Mouse (Mus musculus): ENCODE measurements around the gene Rhoc. TPM values are rescaled to one million over a fixed set of nuclear protein-coding genes. Genes with fewer than 3 reads are reported as not detected.

Gene Rhoc
- polyA plus RNA-seq, 1 experiment from 2014 or later: 183 TPM

- H3K9me3 ChIP-seq (ENCODE audit: control insufficient read depth, low read length): no peaks in the 10 kb centered on the region
- peaks cover 80% of the 10 kb centered on the region for H3K27me3 ChIP-seq (replicated peaks; ENCODE audit: control insufficient read depth, insufficient read depth, low read length)
- peak within 1 kb of the TSS; percentile 61 for H3K9ac ChIP-seq (ENCODE audit: low read depth, low read length)
- peak within 1 kb of the TSS; percentile 52 for H3K4me3 ChIP-seq (ENCODE audit: low read depth, low read length)
- H3K36me3 ChIP-seq (ENCODE audit: control insufficient read depth, insufficient read depth, low read length): no peaks in the 10 kb centered on the region
- WGBS: 2% methylated on average over 31 of the region's 56 CpGs
- H3K4me2 ChIP-seq (ENCODE audit: low read depth, low read length): peak within 1 kb of the TSS; percentile 99
- peak; percentile 79 for ATAC-seq (ENCODE audit: low read depth)
- DNase-seq (ENCODE audit: low spot score): peak; percentile 74
- no peak within 1 kb of the TSS for H3K27ac ChIP-seq (replicated peaks; ENCODE audit: low read depth, low read length)
- peaks cover 18% of the 10 kb centered on the region; the same call in 1 of the 2 replicates for H3K4me1 ChIP-seq (ENCODE audit: control insufficient read depth, insufficient read depth, low read length)
Measured at GRCm38 (mm10) chr3:104780561-104781420, 7.4 kb upstream of the Rhoc start, which contains the start of gene Ppm1j. TSS of gene Ppm1j (plus strand) at chr3:104781056.

DNA sequence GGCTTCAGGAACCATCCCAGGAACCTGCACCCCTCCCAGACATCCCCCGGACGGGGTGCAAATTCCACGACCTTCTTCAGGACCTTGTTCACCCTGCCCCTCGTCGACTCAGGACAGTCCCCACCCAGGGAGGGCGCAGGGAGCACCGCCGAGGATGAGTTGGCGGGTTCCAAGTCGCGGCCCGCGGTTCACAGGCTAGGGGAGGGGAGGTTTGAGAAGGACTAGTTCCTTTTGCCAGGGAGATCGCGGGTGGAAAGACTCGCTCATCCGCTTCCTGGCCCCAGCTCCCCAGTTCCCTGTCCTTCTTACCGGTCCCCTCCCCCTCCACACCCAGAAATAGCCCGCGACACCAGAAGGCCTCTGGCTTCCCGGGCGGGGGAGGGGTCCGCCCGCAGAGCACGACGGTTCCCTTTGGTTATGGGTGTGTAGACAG lies 6.7 kb upstream of the Rhoc start, which contains the start of gene Fam19a3:
Gene Fam19a3 (minus strand): TSS at position 370 of the 433 bp plus-strand sequence.
- under 1% methylated on average over 25 of the region's 26 CpGs for WGBS

GRCm38 (mm10) chr3:104782061-104782681 lies 6.0 kb upstream of the Rhoc start:
- WGBS: 17% methylated on average over 12 of the region's 12 CpGs
- ATAC-seq (ENCODE audit: low read depth) (no peak), DNase-seq (ENCODE audit: low spot score) (peak; percentile 45)
- H3K27me3 ChIP-seq (replicated peaks; ENCODE audit: control insufficient read depth, insufficient read depth, low read length): peaks cover 68% of the 10 kb centered on the region
- H3K4me1 ChIP-seq (ENCODE audit: control insufficient read depth, insufficient read depth, low read length): peaks cover 18% of the 10 kb centered on the region; the same call in 1 of the 2 replicates
- peak overlapping the region; percentile 99 for H3K4me2 ChIP-seq (ENCODE audit: low read depth, low read length)
- 0 out of 2 replicates have a peak overlapping the region, but pooled peaks have one; percentile 20 for H3K9ac ChIP-seq (ENCODE audit: low read depth, low read length)
- peak overlapping the region; percentile 52 for H3K4me3 ChIP-seq (ENCODE audit: low read depth, low read length)
- no peak overlapping the region for H3K27ac ChIP-seq (replicated peaks; ENCODE audit: low read depth, low read length)
- no peaks in the 10 kb centered on the region for H3K36me3 ChIP-seq (ENCODE audit: control insufficient read depth, insufficient read depth, low read length)
- H3K9me3 ChIP-seq (ENCODE audit: control insufficient read depth, low read length): no peaks in the 10 kb centered on the region

More for the DNA sequence above, 6.7 kb upstream of the Rhoc start, which contains the start of gene Fam19a3:
- H3K27me3 ChIP-seq (replicated peaks; ENCODE audit: control insufficient read depth, insufficient read depth, low read length): peaks cover 73% of the 10 kb centered on the region
- H3K4me1 ChIP-seq (ENCODE audit: control insufficient read depth, insufficient read depth, low read length): peaks cover 18% of the 10 kb centered on the region; the same call in 1 of the 2 replicates
- peak within 1 kb of the TSS; percentile 52 for H3K4me3 ChIP-seq (ENCODE audit: low read depth, low read length)
- no peak within 1 kb of the TSS for H3K27ac ChIP-seq (replicated peaks; ENCODE audit: low read depth, low read length)
- peak within 1 kb of the TSS; percentile 61 for H3K9ac ChIP-seq (ENCODE audit: low read depth, low read length)
- H3K4me2 ChIP-seq (ENCODE audit: low read depth, low read length): peak within 1 kb of the TSS; percentile 99
- no peak for DNase-seq (ENCODE audit: low spot score)
- H3K36me3 ChIP-seq (ENCODE audit: control insufficient read depth, insufficient read depth, low read length): no peaks in the 10 kb centered on the region
- no peaks in the 10 kb centered on the region for H3K9me3 ChIP-seq (ENCODE audit: control insufficient read depth, low read length)
- ATAC-seq (ENCODE audit: low read depth): no peak

GRCm38 (mm10) chr3:104783971-104784500 lies 4.1 kb upstream of the Rhoc start:
- no peak overlapping the region for H3K9ac ChIP-seq (ENCODE audit: low read depth, low read length)
- H3K36me3 ChIP-seq (ENCODE audit: control insufficient read depth, insufficient read depth, low read length): no peaks in the 10 kb centered on the region
- ATAC-seq (ENCODE audit: low read depth) (no peak), DNase-seq (ENCODE audit: low spot score) (no peak)
- peaks cover 49% of the 10 kb centered on the region for H3K27me3 ChIP-seq (replicated peaks; ENCODE audit: control insufficient read depth, insufficient read depth, low read length)
- H3K4me1 ChIP-seq (ENCODE audit: control insufficient read depth, insufficient read depth, low read length): peaks cover 14% of the 10 kb centered on the region; the same call in 1 of the 2 replicates
- 54% methylated on average over 12 of the region's 14 CpGs for WGBS
- H3K9me3 ChIP-seq (ENCODE audit: control insufficient read depth, low read length): no peaks in the 10 kb centered on the region
- H3K27ac ChIP-seq (replicated peaks; ENCODE audit: low read depth, low read length): no peak overlapping the region
- H3K4me2 ChIP-seq (ENCODE audit: low read depth, low read length): no peak overlapping the region
- no peak overlapping the region for H3K4me3 ChIP-seq (ENCODE audit: low read depth, low read length)

- Histone ChIP-seq H3K4me2 (ENCODE audit: low read depth, low read length) (no peak overlapping the region), H3K36me3 (ENCODE audit: control insufficient read depth, insufficient read depth, low read length) (no peaks in the 10 kb centered on the region), H3K27me3 (replicated peaks; ENCODE audit: control insufficient read depth, insufficient read depth, low read length) (peaks cover 37% of the 10 kb centered on the region), H3K4me1 (ENCODE audit: control insufficient read depth, insufficient read depth, low read length) (peaks cover 17% of the 10 kb centered on the region), H3K27ac (replicated peaks; ENCODE audit: low read depth, low read length) (no peak overlapping the region), H3K9me3 (ENCODE audit: control insufficient read depth, low read length) (no peaks in the 10 kb centered on the region), H3K4me3 (ENCODE audit: low read depth, low read length) (no peak overlapping the region), H3K9ac (ENCODE audit: low read depth, low read length) (no peak overlapping the region)
- WGBS: 88% methylated on average over 6 of the region's 6 CpGs
- DNase-seq (ENCODE audit: low spot score) (no peak), ATAC-seq (ENCODE audit: low read depth) (no peak)
Measured at GRCm38 (mm10) chr3:104785284-104785683, 2.9 kb upstream of the Rhoc start.

DNA sequence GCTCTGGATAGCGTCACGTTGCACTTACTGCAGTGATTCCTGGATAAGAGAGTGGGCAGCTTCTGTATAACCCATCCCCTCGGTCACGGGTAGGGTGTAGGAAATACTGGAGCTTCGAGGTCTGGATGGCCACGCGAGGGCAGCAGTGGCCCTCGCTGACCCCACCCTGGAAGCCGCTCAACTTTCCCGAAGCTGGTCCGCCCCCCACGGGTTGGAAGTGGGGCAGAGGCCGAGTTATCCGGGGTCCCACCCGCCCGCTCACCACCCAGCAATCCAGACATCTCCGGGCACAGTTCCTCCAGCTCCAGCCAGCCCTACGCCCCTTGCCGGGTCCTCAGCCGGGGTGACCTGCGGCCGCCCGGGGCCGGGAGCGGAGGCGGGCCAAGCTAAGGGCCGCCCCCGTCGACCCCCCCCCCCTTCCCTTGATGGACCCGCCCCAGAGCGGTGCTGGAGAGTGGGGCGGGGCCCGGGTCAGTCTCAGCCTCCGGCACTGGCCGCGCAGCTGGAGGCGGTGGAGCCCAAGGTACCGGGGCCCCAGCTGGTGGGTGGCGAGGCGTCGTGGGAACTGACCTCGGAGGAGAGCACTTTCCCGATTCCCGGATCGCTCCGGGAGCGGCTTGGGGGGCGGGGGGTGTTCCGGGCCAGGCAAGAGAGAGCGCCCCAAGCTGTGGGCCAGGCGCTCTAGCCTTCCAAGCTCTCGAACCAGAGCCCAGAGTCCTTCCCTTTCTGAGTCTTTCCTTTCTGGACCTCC lies 561 bp downstream of the Rhoc start:
- peak overlapping the region; percentile 47 for H3K4me3 ChIP-seq (ENCODE audit: low read depth, low read length)
- H3K27ac ChIP-seq (replicated peaks; ENCODE audit: low read depth, low read length): peak overlapping the region; percentile 82
- peak overlapping the region; percentile 71 for H3K9ac ChIP-seq (ENCODE audit: low read depth, low read length)
- peak; percentile 87 for ATAC-seq (ENCODE audit: low read depth)
- H3K27me3 ChIP-seq (replicated peaks; ENCODE audit: control insufficient read depth, insufficient read depth, low read length): peaks cover 3% of the 10 kb centered on the region; the same call in 1 of the 2 replicates
- peaks cover 16% of the 10 kb centered on the region for H3K36me3 ChIP-seq (ENCODE audit: control insufficient read depth, insufficient read depth, low read length)
- 0% methylated on average over 21 of the region's 52 CpGs for WGBS
- H3K4me1 ChIP-seq (ENCODE audit: control insufficient read depth, insufficient read depth, low read length): peaks cover 34% of the 10 kb centered on the region
- DNase-seq (ENCODE audit: low spot score): peak; percentile 88
- peak overlapping the region; percentile 89 for H3K4me2 ChIP-seq (ENCODE audit: low read depth, low read length)
- H3K9me3 ChIP-seq (ENCODE audit: control insufficient read depth, low read length): no peaks in the 10 kb centered on the region

DNA sequence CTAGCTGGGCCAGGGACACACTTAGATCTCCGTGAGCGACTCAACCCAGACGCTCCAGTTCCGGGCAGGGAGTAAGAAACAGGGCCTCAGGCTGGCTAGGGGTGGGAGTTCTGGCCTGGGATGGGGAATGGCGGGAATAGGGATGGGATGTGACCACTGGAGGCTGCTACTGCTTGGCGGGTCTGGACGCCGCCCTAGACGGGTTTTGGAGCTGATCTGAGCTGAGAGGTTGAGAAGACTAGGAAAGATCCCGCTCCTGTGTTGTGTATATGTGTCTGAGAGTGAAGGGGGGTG lies 1.1 kb downstream of the Rhoc start:
- Histone ChIP-seq H3K36me3 (ENCODE audit: control insufficient read depth, insufficient read depth, low read length) (peaks cover 22% of the 10 kb centered on the region), H3K27ac (replicated peaks; ENCODE audit: low read depth, low read length) (peak overlapping the region; percentile 82), H3K27me3 (replicated peaks; ENCODE audit: control insufficient read depth, insufficient read depth, low read length) (no peaks in the 10 kb centered on the region), H3K4me3 (ENCODE audit: low read depth, low read length) (peak overlapping the region; percentile 47), H3K4me2 (ENCODE audit: low read depth, low read length) (peak overlapping the region; percentile 89), H3K9me3 (ENCODE audit: control insufficient read depth, low read length) (no peaks in the 10 kb centered on the region), H3K9ac (ENCODE audit: low read depth, low read length) (peak overlapping the region; percentile 71), H3K4me1 (ENCODE audit: control insufficient read depth, insufficient read depth, low read length) (peaks cover 39% of the 10 kb centered on the region)
- DNase-seq (ENCODE audit: low spot score): no peak
- WGBS: 3% methylated on average over 10 of the region's 10 CpGs
- ATAC-seq (ENCODE audit: low read depth): peak; percentile 9; the same call in 1 of the 2 replicates

DNA sequence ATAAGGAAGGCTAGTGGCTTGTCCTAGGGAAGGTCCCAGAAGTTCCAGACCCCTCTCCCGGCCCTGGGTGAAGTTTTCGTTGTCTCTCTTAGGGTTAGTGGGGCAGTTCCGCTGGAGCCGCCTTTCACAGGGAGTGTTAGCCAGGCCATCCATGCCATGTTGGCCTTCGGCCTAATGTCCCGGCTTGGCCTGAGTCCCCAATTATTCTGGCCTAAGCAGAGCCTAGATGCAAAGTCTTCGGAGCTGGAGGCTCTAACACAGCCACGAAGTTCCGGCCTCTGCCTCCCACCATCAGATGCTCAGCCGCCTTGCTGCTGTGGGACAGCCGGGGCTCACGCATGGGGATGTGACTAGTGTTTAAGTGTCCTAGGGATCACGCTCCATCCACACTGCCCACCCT lies 1.6 kb downstream of the Rhoc start:
- Histone ChIP-seq H3K4me3 (ENCODE audit: low read depth, low read length) (peak overlapping the region; percentile 47), H3K9me3 (ENCODE audit: control insufficient read depth, low read length) (no peaks in the 10 kb centered on the region), H3K27ac (replicated peaks; ENCODE audit: low read depth, low read length) (peak overlapping the region; percentile 82), H3K4me1 (ENCODE audit: control insufficient read depth, insufficient read depth, low read length) (peaks cover 45% of the 10 kb centered on the region), H3K36me3 (ENCODE audit: control insufficient read depth, insufficient read depth, low read length) (peaks cover 26% of the 10 kb centered on the region), H3K4me2 (ENCODE audit: low read depth, low read length) (peak overlapping the region; percentile 89), H3K9ac (ENCODE audit: low read depth, low read length) (peak overlapping the region; percentile 71), H3K27me3 (replicated peaks; ENCODE audit: control insufficient read depth, insufficient read depth, low read length) (no peaks in the 10 kb centered on the region)
- ATAC-seq (ENCODE audit: low read depth) (no peak), DNase-seq (ENCODE audit: low spot score) (no peak)
- 32% methylated on average over 11 of the region's 13 CpGs for WGBS
